Mouse (Mus musculus) G1E (cell line): ENCODE data around the gene Tlr13.

Experiments used
- CTCF ChIP-seq: IDR thresholded peaks from 2 replicates; pipeline ENCODE4 v1.5.1; 2012; ENCODE audit warnings: low read depth, low read length, inconsistent platforms, mixed read lengths
- GATA1 ChIP-seq: IDR thresholded peaks from 2 replicates; pipeline ENCODE4 v1.6.1; 2012; ENCODE audit warnings: borderline replicate concordance, low read length, inconsistent platforms, mixed read lengths
- POLR2AphosphoS5 ChIP-seq: IDR thresholded peaks from 2 replicates; pipeline ENCODE4 v1.6.1; 2012; ENCODE audit warnings: low read depth, low read length, inconsistent platforms; ENCODE audit not compliant: insufficient replicate concordance

DNA sequence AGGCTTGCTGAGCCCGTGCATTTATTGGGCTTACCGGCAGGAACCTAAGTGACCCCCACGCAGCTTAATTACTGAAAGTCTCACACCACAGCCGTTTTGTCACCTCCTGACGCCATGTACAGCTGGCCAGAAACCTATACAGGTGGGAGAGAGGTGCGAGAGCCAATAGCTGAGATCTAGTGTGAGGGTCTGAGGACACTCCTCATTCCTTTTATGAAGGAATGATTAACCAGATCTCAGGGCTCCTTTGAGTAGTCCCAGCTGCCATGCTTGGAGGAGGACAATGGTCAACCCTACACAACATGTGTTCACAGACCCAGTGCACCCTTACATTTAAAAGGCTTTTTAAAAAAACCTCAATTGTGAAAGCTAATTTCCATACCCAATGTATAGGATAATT is 14.7 kb upstream of the Tlr13 start:
- TF ChIP-seq CTCF = no peak
- TF ChIP-seq GATA1 = no peak
- TF ChIP-seq POLR2AphosphoS5 = no peak
